Mouse (Mus musculus) layer of hippocampus, postnatal 36 days (tissue): ENCODE measurements at regions not wholly inside any gene's neighbourhood (a gene's known extent, or its start where the extent isn't known, plus 50 kb on each side); places are given as distances from the start of the nearest gene placed in this dataset.

Experiments
- DNase-seq, 2 experiments: peaks; one replicate each; pipeline ENCODE4 v3.0.0; 2022

DNA sequence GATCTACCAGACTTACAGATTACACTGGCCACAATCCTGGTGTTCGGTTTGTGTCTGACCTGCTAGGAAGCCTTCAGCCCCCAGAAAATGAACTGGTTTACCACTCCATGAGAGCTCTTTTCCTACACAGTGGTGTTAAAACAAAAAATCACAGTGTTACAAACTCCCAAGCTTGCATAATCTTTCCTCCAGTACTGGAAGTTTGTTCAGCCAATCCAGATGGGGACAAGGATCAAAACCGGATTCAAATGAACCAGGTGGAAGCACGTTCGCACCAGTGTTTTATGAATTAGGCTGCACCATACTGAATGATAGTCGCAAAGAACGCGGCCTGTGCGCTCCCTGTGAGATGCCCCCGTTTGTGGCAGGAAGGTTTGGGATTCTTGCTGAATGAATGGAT is 63.4 kb upstream of the Cited2 start:
- DNase-seq, result no peak

DNA sequence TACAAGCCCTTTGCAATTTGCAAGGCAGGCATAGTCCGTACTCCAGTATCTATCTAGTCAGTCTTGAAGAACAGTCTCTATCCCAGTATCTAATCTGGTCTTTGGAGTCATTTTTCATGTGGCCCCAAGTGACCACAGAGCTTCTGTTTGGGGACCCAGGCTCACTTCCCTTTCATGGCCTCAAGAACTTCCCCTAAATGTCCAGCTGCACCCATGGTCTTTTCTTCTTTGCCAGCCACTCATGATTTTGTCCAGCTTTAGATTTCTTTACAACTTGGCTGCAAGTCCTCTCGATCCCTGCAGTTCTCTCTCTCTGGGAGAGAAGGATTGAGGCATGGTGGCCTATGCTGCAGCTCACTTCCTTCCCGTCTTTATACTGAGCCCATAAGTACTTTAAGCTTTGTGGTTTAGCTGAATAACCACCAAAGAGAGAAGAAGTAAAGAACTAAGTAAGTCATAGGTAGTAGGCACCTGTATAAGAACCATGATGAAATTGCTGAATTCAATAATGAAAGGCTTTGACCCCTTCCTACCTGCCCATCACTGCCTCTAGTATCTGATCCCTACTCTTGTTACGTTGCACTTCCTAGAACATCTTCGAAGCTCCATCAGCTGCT is 62.1 kb upstream of the Cited2 start:
- DNase-seq, result no peak

DNA sequence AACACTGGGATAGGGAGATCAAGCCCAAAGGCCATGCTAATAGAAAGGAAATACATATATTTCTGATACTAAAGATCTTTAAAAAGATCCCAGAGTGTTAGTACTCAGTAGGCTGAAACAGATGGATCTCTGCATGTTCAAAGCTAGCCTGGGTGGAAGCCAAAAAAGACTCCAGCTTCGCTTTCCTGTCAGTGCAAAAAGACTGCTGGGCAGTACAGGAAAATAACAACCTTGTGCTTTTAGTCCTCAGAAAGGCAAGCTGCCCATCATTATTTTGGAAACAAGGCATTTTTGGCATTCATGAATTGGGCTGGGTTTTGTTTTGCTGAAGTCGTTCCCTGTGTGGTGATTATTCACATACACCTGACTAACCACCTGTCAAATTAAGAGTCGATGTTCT is 56.9 kb upstream of the Cited2 start:
- DNase-seq, result no peak

DNA sequence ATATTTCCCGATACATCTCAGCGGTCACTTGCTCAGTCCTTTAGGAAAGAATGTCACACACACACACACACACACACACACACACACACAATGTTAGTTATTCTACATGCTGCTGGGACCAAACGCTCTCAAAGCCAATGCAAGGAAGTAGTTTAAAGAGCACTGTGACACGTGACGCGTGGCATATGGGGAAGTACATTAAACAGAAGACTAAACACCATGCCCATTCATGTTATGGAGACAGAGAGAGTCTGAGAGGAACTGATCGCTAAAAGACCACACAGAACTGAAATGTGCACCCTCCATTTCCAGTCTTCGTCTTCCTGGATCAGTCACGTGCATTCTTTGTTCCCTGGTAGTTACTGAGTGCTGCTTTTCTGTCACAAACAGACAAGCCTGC is 53.6 kb upstream of the Cited2 start:
- no peak for DNase-seq
